Mouse (Mus musculus): ENCODE results near the gene Foxd4.

- TF ChIP-seq POLR2A (IDR thresholded peaks at IDR 0.05; ENCODE audit: borderline replicate concordance, control insufficient read depth, low read depth, low read length) (no peak), CTCF (IDR thresholded peaks at IDR 0.05; ENCODE audit: control insufficient read depth, insufficient read depth, low read length) (no peak)
Observed at GRCm38 (mm10) chr19:24902821-24903220, 1.8 kb upstream of the Foxd4 start.

All from bone marrow, adult 2 months (tissue).